Mouse (Mus musculus) cortical plate, adult 2 months (tissue): ENCODE data around the gene Tmed1.

ENCODE experiments used
- CTCF ChIP-seq: fragments of 200-500 bp; IDR thresholded peaks from 2 replicates; pipeline ENCODE4 v1.5.1; 2011; ENCODE audit warnings: mild to moderate bottlenecking, control low read depth, low read length; ENCODE audit not compliant: insufficient read depth; ENCODE audit errors: extremely low read depth
- POLR2A ChIP-seq: fragments of 200-500 bp; IDR thresholded peaks from 2 replicates; pipeline ENCODE4 v1.6.1; 2011; ENCODE audit warnings: mild to moderate bottlenecking, low read length, control low read depth; ENCODE audit not compliant: insufficient read depth; ENCODE audit errors: extremely low read depth

- TF ChIP-seq CTCF (no peak), POLR2A (no peak)
Measured at GRCm38 (mm10) chr9:21551049-21551448, 41.0 kb upstream of the Tmed1 start.
